Mouse (Mus musculus): ENCODE results near the gene Trp73.

DNA sequence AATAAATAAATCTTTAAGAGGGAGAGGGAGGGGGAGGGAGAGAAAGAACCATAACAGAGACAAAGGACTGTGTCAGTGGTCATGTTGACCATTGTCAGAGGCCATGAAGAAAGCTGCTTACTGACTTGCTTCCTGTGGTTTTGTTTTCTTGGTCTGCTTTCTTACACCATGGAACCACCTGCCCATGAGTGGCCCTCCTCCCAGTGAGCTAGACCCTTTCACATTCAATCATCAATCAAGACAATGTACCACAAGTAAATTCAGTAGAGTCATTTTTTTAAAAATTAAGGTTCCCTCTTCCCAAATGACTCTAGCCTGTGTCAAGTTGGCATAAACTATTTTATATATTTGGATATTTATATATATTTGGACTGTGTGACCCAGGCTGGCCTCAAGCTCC, 10.1 kb downstream of the Trp73 start:
- TF ChIP-seq HCFC1 (IDR thresholded peaks at IDR 0.05; ENCODE audit: borderline replicate concordance, insufficient read depth, low read length) = no peak
- TF ChIP-seq CHD2 (IDR thresholded peaks at IDR 0.05; ENCODE audit: low read depth, low read length) = no peak
- no peak for TF ChIP-seq ZC3H11A (IDR thresholded peaks at IDR 0.05; ENCODE audit: borderline replicate concordance, low read depth, low read length)
